Mouse (Mus musculus) kidney, embryonic 15.5 days (tissue): ENCODE data around the gene Olfml3. TPM values are rescaled to one million over a fixed set of nuclear protein-coding genes. Genes with fewer than 3 reads are reported as not detected.
A peak's percentile ranks its signal among the peaks of the same experiment; 100 is the strongest.

Experiments used
- ATAC-seq: fragments of 200-750 bp; cut with Nextera tagmentation; replicated peaks from 2 replicates; pipeline ENCODE4 v1.8.0; 2017; ENCODE audit warnings: moderate TSS enrichment; ENCODE audit not compliant: low FRiP score
- H3K27ac ChIP-seq: fragments of 300-500 bp; sonication (generic); 2 replicates; pipeline ENCODE4 v1.5.1; 2015; ENCODE audit warnings: mild to moderate bottlenecking, inconsistent platforms
- H3K27me3 ChIP-seq: fragments of 300-500 bp; sonication (generic); 2 replicates; pipeline ENCODE4 v1.6.1; 2015; ENCODE audit warnings: inconsistent platforms
- H3K36me3 ChIP-seq: fragments of 300-500 bp; sonication (generic); 2 replicates; pipeline ENCODE4 v1.6.1; 2015; ENCODE audit warnings: inconsistent platforms
- H3K4me1 ChIP-seq: fragments of 300-500 bp; sonication (generic); 2 replicates; pipeline ENCODE4 v1.6.1; 2015; ENCODE audit warnings: inconsistent platforms
- H3K4me2 ChIP-seq: fragments of 300-500 bp; sonication (generic); 2 replicates; pipeline ENCODE4 v1.6.1; 2015; ENCODE audit warnings: moderate library complexity, mild to moderate bottlenecking, inconsistent platforms
- H3K4me3 ChIP-seq: fragments of 300-500 bp; sonication (generic); replicated peaks from 2 replicates; pipeline ENCODE4 v1.5.1; 2015; ENCODE audit warnings: mild to moderate bottlenecking, inconsistent platforms
- H3K9ac ChIP-seq: fragments of 300-500 bp; sonication (generic); 2 replicates; pipeline ENCODE4 v1.6.1; 2015; ENCODE audit warnings: mild to moderate bottlenecking, inconsistent platforms
- H3K9me3 ChIP-seq: fragments of 300-500 bp; sonication (generic); replicated peaks from 2 replicates; pipeline ENCODE4 v1.6.1; 2016; ENCODE audit warnings: inconsistent platforms
- WGBS: fragments of 180-500 bp; shearing (Covaris S2); methylation state at CpG from one replicate; pipeline ENCODE4 v1.1.7; 2015; ENCODE audit warnings: mixed read lengths; 5-methylcytosine and 5-hydroxymethylcytosine counted together
- polyA plus RNA-seq: library from polyadenylated mRNA; unstranded; fragments of >200 nt; fragmentation: Nextera tagmentation; extraction: Ambion mirVana; gene quantifications from 2 replicates; pipeline ENCODE4 v1.2.1, GENCODE M21; 2015

Olfml3 gene
- polyA plus RNA-seq, 1 experiment from 2014 or later: 59.6 TPM

DNA sequence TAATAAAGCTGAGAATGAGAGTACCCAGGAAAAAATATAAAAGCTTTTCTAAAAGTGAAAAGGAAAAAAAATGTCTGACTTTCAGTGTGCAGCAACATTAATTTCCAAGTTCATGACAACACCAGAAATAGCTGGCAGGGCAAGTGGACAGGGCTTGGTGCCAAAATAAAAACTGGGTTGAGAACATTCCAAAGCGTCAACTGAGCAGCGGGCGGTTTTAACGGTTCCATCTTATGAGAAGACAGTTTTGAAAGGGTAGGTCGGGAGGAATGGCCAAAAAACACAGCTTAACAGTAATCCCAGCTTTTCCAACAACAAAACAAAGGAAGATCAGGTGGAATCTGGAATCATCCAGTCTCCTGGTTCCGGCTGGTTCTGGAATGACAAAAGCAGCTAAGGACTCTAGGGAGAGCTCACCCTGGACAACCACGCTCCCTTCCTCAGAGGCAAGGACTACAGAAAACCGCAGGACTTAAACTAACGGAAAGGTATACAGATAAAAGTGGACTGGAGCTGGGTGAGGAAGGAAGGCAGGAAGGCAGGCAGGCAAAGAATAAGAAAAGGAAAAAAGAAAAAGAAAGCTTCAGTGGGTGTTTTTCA is 33.8 kb upstream of the Olfml3 start:
- Histone ChIP-seq H3K9ac (no peak overlapping the region), H3K27me3 (no peaks in the 10 kb centered on the region), H3K9me3 (no peaks in the 10 kb centered on the region), H3K27ac (peak overlapping the region; percentile 46), H3K4me3 (no peak overlapping the region), H3K36me3 (peaks cover 39% of the 10 kb centered on the region), H3K4me2 (no peak overlapping the region), H3K4me1 (peaks cover 29% of the 10 kb centered on the region)
- 59% methylated on average over 9 of the region's 9 CpGs for WGBS
- ATAC-seq: no peak

DNA sequence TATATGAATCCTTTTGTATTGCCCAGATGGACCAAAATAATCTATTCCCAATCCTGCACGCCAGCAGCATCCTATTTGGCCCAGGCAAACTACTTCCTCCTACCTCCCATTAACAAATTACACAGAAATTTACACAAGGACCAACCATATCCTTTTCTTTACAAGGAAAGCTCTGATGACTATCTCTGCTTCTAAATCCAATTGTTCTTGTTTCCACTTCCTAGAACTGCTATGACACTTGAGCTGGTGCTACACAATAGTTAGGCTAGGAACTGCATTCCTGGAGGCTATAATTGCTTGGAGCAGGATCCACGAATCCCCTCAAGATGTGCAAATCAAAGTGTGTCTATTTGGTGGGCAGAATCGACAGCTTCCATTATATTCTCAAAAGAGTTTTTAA is 29.0 kb upstream of the Olfml3 start:
- no peak overlapping the region for H3K4me2 ChIP-seq
- no peak overlapping the region for H3K9ac ChIP-seq
- peaks cover 9% of the 10 kb centered on the region for H3K4me1 ChIP-seq
- H3K27ac ChIP-seq: no peak overlapping the region
- H3K4me3 ChIP-seq: no peak overlapping the region
- peaks cover 55% of the 10 kb centered on the region for H3K36me3 ChIP-seq
- no peak for ATAC-seq
- 79% methylated on average over 3 of the region's 3 CpGs for WGBS
- no peaks in the 10 kb centered on the region for H3K9me3 ChIP-seq
- no peaks in the 10 kb centered on the region for H3K27me3 ChIP-seq

DNA sequence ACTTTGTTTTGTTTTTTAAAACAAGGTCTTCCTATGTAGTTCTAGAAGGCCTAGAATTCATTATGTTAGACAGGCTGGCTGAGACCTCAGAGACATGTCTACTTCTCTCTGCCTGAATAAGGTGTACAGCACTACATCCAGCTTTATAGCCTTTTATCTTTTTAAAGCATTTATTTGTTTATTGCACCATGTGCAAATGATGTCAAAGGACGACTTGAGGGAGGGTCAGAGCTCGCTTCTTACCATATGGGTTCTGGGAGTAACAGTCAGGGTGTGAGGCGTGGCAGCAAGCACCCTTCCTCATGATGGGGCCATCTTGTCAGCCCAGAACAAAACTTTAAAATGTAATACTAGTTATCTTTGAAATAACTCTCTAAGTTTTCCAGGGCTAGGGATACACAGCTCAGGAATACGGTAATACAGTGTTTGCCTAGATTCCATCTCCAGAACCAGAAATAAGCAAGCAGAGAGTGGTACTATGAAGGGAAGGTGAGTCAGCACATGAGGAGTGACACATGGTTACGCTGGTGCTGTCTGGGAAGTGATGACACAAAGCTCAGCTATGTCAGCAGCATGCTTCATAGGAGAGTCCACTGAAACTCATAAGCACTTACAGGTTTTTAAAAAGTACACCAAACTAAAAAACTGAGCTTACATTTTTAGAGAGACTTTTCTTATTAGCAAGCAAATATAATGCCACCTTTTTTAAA is 21.6 kb upstream of the Olfml3 start:
- peaks cover 90% of the 10 kb centered on the region for H3K36me3 ChIP-seq
- 78% methylated on average over 5 of the region's 5 CpGs for WGBS
- ATAC-seq: no peak

DNA sequence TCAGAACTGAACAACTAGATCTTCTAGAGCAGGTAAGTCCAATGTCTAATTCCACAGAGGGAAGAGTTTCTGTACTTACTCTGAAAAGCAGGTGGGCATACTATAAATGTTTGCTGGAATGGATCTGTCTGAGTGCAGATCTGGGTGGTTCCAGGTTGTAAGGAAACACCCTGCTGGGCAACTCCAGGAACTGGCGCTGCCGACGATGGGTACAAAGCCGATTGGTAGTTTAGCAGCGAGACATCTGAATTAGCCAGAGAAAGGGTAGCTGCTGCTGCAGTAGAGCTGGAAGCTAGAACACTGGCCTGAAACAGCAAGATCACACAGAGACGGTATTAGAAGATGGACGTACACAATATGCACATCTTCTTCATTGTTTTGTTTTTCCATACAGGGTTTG is 20.7 kb upstream of the Olfml3 start:
- Histone ChIP-seq H3K9ac (no peak overlapping the region), H3K27ac (no peak overlapping the region), H3K4me3 (no peak overlapping the region), H3K36me3 (peaks cover 90% of the 10 kb centered on the region), H3K4me1 (no peaks in the 10 kb centered on the region), H3K9me3 (no peaks in the 10 kb centered on the region), H3K4me2 (no peak overlapping the region), H3K27me3 (no peaks in the 10 kb centered on the region)
- 83% methylated on average over 7 of the region's 7 CpGs for WGBS
- no peak for ATAC-seq

More for the DNA sequence above, 21.6 kb upstream of the Olfml3 start:
- H3K9ac ChIP-seq: no peak overlapping the region
- H3K27ac ChIP-seq: no peak overlapping the region
- H3K9me3 ChIP-seq: no peaks in the 10 kb centered on the region
- H3K27me3 ChIP-seq: no peaks in the 10 kb centered on the region
- no peak overlapping the region for H3K4me2 ChIP-seq
- no peak overlapping the region for H3K4me3 ChIP-seq
- no peaks in the 10 kb centered on the region for H3K4me1 ChIP-seq

DNA sequence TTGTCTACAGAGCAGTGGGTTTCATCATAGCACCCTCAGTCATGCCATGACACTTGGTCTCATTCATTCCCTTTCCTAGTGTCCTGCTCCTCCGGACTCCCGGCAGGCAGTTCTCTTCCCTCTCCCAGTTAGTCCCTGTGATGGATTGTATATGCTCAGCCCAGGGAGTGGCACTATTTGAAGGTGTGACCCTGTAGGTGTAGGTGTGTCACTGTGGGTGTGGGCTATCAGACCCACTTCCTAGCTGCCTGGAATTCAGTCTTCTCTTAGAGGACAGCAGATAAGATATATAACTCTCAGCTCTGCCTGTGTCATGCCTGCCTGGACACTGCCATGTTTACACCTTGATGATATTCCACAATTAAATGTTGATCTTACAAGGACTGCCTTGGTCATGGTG is 19.1 kb upstream of the Olfml3 start:
- no peak overlapping the region for H3K4me2 ChIP-seq
- no peaks in the 10 kb centered on the region for H3K4me1 ChIP-seq
- no peak for ATAC-seq
- no peak overlapping the region for H3K4me3 ChIP-seq
- peaks cover 90% of the 10 kb centered on the region for H3K36me3 ChIP-seq
- no peaks in the 10 kb centered on the region for H3K27me3 ChIP-seq
- H3K9me3 ChIP-seq: no peaks in the 10 kb centered on the region
- WGBS: 87% methylated on average over 2 of the region's 2 CpGs
- H3K9ac ChIP-seq: no peak overlapping the region
- no peak overlapping the region for H3K27ac ChIP-seq

- Histone ChIP-seq H3K36me3 (peaks cover 91% of the 10 kb centered on the region), H3K27ac (no peak overlapping the region)
- ATAC-seq: no peak
These were observed 17.6 kb upstream of the Olfml3 start for GRCm38 (mm10) chr3:103755351-103755750.

GRCm38 (mm10) chr3:103751558-103751957 is 13.8 kb upstream of the Olfml3 start:
- Histone ChIP-seq H3K27me3 (no peaks in the 10 kb centered on the region), H3K4me3 (no peak overlapping the region), H3K9ac (no peak overlapping the region), H3K9me3 (no peaks in the 10 kb centered on the region), H3K4me2 (no peak overlapping the region), H3K36me3 (peaks cover 94% of the 10 kb centered on the region), H3K27ac (no peak overlapping the region), H3K4me1 (no peaks in the 10 kb centered on the region)
- no peak for ATAC-seq
- WGBS: 91% methylated on average over 2 of the region's 2 CpGs

More at GRCm38 (mm10) chr3:103755351-103755750, 17.6 kb upstream of the Olfml3 start:
- no peak overlapping the region for H3K4me3 ChIP-seq
- H3K9ac ChIP-seq: no peak overlapping the region
- H3K9me3 ChIP-seq: no peaks in the 10 kb centered on the region
- 86% methylated on average over 3 of the region's 3 CpGs for WGBS
- no peaks in the 10 kb centered on the region for H3K27me3 ChIP-seq
- no peak overlapping the region for H3K4me2 ChIP-seq
- H3K4me1 ChIP-seq: no peaks in the 10 kb centered on the region

- Histone ChIP-seq H3K27me3 (no peaks in the 10 kb centered on the region), H3K4me3 (no peak overlapping the region), H3K4me2 (no peak overlapping the region), H3K36me3 (peaks cover 89% of the 10 kb centered on the region), H3K4me1 (no peaks in the 10 kb centered on the region), H3K9ac (no peak overlapping the region), H3K27ac (no peak overlapping the region), H3K9me3 (no peaks in the 10 kb centered on the region)
- ATAC-seq: no peak
- 77% methylated on average over 5 of the region's 5 CpGs for WGBS
These were observed 8.9 kb upstream of the Olfml3 start for GRCm38 (mm10) chr3:103746711-103747110.

GRCm38 (mm10) chr3:103745001-103745770 is 7.4 kb upstream of the Olfml3 start:
- Histone ChIP-seq H3K9ac (no peak overlapping the region), H3K4me3 (no peak overlapping the region), H3K36me3 (peaks cover 82% of the 10 kb centered on the region), H3K9me3 (no peaks in the 10 kb centered on the region), H3K4me2 (no peak overlapping the region), H3K27me3 (no peaks in the 10 kb centered on the region), H3K4me1 (no peaks in the 10 kb centered on the region), H3K27ac (no peak overlapping the region)
- no peak for ATAC-seq
- WGBS: 65% methylated on average over 14 of the region's 14 CpGs

- WGBS: 85% methylated on average over 6 of the region's 6 CpGs
- Histone ChIP-seq H3K27ac (no peak overlapping the region), H3K9me3 (no peaks in the 10 kb centered on the region), H3K9ac (no peak overlapping the region), H3K4me2 (no peak overlapping the region), H3K36me3 (peaks cover 62% of the 10 kb centered on the region), H3K4me1 (peaks cover 3% of the 10 kb centered on the region), H3K4me3 (no peak overlapping the region), H3K27me3 (no peaks in the 10 kb centered on the region)
- ATAC-seq: no peak
These were observed 5.4 kb upstream of the Olfml3 start for GRCm38 (mm10) chr3:103743208-103743607.

DNA sequence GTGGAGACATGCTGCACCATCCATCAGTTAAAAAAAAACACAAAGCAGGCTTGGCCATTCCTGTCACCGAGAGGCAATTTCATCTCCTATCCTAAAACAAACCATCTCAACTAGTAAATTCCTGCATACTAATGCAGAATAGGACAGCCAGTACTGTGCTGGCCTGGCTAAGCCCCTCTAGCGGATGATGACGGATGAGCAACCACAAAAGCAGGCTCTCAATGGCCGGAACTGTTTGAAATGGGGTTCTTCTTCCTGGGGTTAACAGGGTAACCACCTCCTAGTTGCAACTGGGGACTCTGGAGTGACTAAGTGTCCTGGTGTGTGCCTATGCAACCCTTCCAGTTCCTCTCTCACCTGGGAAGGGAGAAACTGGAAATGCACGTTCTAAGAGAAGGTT is 2.5 kb upstream of the Olfml3 start:
- no peak overlapping the region for H3K4me2 ChIP-seq
- H3K36me3 ChIP-seq: peaks cover 35% of the 10 kb centered on the region
- H3K4me1 ChIP-seq: peaks cover 32% of the 10 kb centered on the region
- WGBS: 57% methylated on average over 5 of the region's 5 CpGs
- no peaks in the 10 kb centered on the region for H3K27me3 ChIP-seq
- H3K9ac ChIP-seq: no peak overlapping the region
- no peaks in the 10 kb centered on the region for H3K9me3 ChIP-seq
- no peak for ATAC-seq
- no peak overlapping the region for H3K4me3 ChIP-seq
- no peak overlapping the region for H3K27ac ChIP-seq

GRCm38 (mm10) chr3:103739329-103739728 is 1.5 kb upstream of the Olfml3 start, which contains the start of gene Gm10964:
TSS of gene Gm10964 (plus strand) at chr3:103739366.
- peak within 1 kb of the TSS; percentile 42 for H3K4me3 ChIP-seq
- H3K36me3 ChIP-seq: peaks cover 25% of the 10 kb centered on the region
- no peaks in the 10 kb centered on the region for H3K9me3 ChIP-seq
- H3K4me1 ChIP-seq: peaks cover 42% of the 10 kb centered on the region
- H3K4me2 ChIP-seq: peak within 1 kb of the TSS; percentile 59
- H3K27ac ChIP-seq: peak within 1 kb of the TSS; percentile 93
- H3K27me3 ChIP-seq: no peaks in the 10 kb centered on the region
- 0 out of 2 replicates have a peak within 1 kb of the TSS, but pooled peaks have one; percentile 40 for H3K9ac ChIP-seq
- WGBS: 93% methylated on average over 1 of the region's 1 CpGs
- no peak for ATAC-seq
